31 mouse cellular contexts compared by ENCODE assay signal in genomic region chr3:95438636-95439035, GRCm38 (mm10). TPM values are rescaled to one million over a fixed set of nuclear protein-coding genes. Genes with fewer than 3 reads are reported as not detected.
"Had no signal": no experiment of that assay in that cellular context is flagged by ENCODE, and none has a peak within 500 bp of the region (broad histone marks: within the 10 kb centered on the region; RNA-seq: fewer than 3 reads in every experiment).

No protein-coding gene starts in this region.

RNA-seq across cellular contexts. Expression of gene 4930558C23Rik, which starts 36.0 kb away (rescaled TPM):
- total RNA-seq: gastrocnemius, postnatal 14 days; gastrocnemius, postnatal 36 days; heart, adult 18-20 months; heart, adult 8-10 months; heart, postnatal 10 days; heart, postnatal 25 days; heart, postnatal 4 days; layer of hippocampus, adult 18-20 months; layer of hippocampus, postnatal 10 days; layer of hippocampus, postnatal 25 days; left cerebral cortex, adult 2 months; left cerebral cortex, postnatal 14 days; left cerebral cortex, postnatal 36 days had no signal
- polyA plus RNA-seq: gonadal fat pad, adult 2 months; heart, embryonic 10.5 days; heart, embryonic 12.5 days; heart, embryonic 14.5 days; heart, embryonic 16.5 days; hindbrain, embryonic 10.5 days; hindbrain, embryonic 12.5 days; hindbrain, embryonic 14.5 days; hindbrain, embryonic 16.5 days; inflammation-experienced regulatory T-cells, adult 6 months; intestine, embryonic 15.5 days; kidney, adult 2 months; kidney, embryonic 15.5 days; large intestine, adult 2 months; limb, embryonic 10.5 days; limb, embryonic 12.5 days; liver, embryonic 12.5 days; liver, embryonic 15.5 days had no signal
